Mouse (Mus musculus) adrenal gland, postnatal 36 days (tissue): ENCODE measurements at regions not wholly inside any gene's neighbourhood (a gene's known extent, or its start where the extent isn't known, plus 50 kb on each side); places are given as distances from the start of the nearest gene placed in this dataset.
"Not testable (repeated sequence)": the region's sequence is repeated elsewhere in the genome, so short reads cannot be mapped to it uniquely, and the experiment has no call there.

ENCODE experiments used
- DNase-seq, 2 experiments: peaks; one replicate each; pipeline ENCODE4 v3.0.0; 2021; ENCODE audit warnings: mixed read lengths in 1 of 2

- peak in 1 of 2 experiments; percentile 18 for DNase-seq
Observed at GRCm38 (mm10) chr16:93341791-93342190, 262.1 kb downstream of the Setd4 start.

GRCm38 (mm10) chr16:93338806-93339205 is 265.1 kb downstream of the Setd4 start:
- DNase-seq = no peak

- no peak for DNase-seq
Observed at GRCm38 (mm10) chr16:93335322-93336111, 268.3 kb downstream of the Setd4 start.

GRCm38 (mm10) chr16:93333654-93334053 is 270.2 kb downstream of the Setd4 start:
- no peak for DNase-seq

- DNase-seq = no peak
Observed at GRCm38 (mm10) chr16:93328680-93329395, 275.0 kb downstream of the Setd4 start.

- DNase-seq = peak; percentile 15 to 36
Observed at GRCm38 (mm10) chr16:93324911-93325310, 279.0 kb downstream of the Setd4 start.

GRCm38 (mm10) chr16:93323172-93323571 is 280.7 kb downstream of the Setd4 start:
- no peak for DNase-seq

GRCm38 (mm10) chr16:93319581-93319980 is 284.3 kb downstream of the Setd4 start:
- no peak for DNase-seq

- no peak for DNase-seq
Observed at GRCm38 (mm10) chr16:93311644-93312043, 292.2 kb downstream of the Setd4 start.

GRCm38 (mm10) chr16:93308666-93309360 is 295.1 kb downstream of the Setd4 start:
- no peak for DNase-seq

GRCm38 (mm10) chr16:93306951-93307350 is 296.9 kb downstream of the Setd4 start:
- DNase-seq = no peak

GRCm38 (mm10) chr16:93306140-93306539 is 297.7 kb downstream of the Setd4 start:
- not testable (repeated sequence) for DNase-seq

- DNase-seq = no peak
Observed at GRCm38 (mm10) chr16:93294430-93294829, 309.4 kb downstream of the Setd4 start.

- DNase-seq = peak; percentile 75 to 84
Observed at GRCm38 (mm10) chr16:93292965-93293653, 310.8 kb downstream of the Setd4 start.

- no peak for DNase-seq
Observed at GRCm38 (mm10) chr16:93292181-93292834, 311.6 kb downstream of the Setd4 start.

- DNase-seq = no peak
Observed at GRCm38 (mm10) chr16:93288036-93288435, 315.8 kb downstream of the Setd4 start.

GRCm38 (mm10) chr16:93287520-93287919 is 316.3 kb downstream of the Setd4 start:
- DNase-seq = no peak

- DNase-seq = no peak
Observed at GRCm38 (mm10) chr16:93286816-93287215, 317.0 kb downstream of the Setd4 start.

GRCm38 (mm10) chr16:93285191-93285590 is 318.7 kb downstream of the Setd4 start:
- no peak for DNase-seq

- no peak for DNase-seq
Observed at GRCm38 (mm10) chr16:93281715-93282114, 322.1 kb downstream of the Setd4 start.

GRCm38 (mm10) chr16:93272636-93273035 is 331.2 kb downstream of the Setd4 start:
- no peak for DNase-seq

GRCm38 (mm10) chr16:93272146-93272545 is 331.7 kb downstream of the Setd4 start:
- no peak for DNase-seq
